26 mouse cellular contexts compared by ENCODE assay signal in genomic region chr7:46989387-46989786, GRCm38 (mm10). TPM values are rescaled to one million over a fixed set of nuclear protein-coding genes. Genes with fewer than 3 reads are reported as not detected.
A peak's percentile ranks its signal among the peaks of the same experiment; 100 is the strongest.
DNase-seq lines count a peak whose midpoint lies in the region; ATAC-seq and TF ChIP-seq lines count a peak whose summit lies in the region.
"Not testable (repeated sequence)": the region's sequence is repeated elsewhere in the genome, so short reads cannot be mapped to it uniquely, and the experiment has no call there.
"Had no signal": no experiment of that assay in that cellular context is flagged by ENCODE, and none has a peak within 500 bp of the region (broad histone marks: within the 10 kb centered on the region; RNA-seq: fewer than 3 reads in every experiment).

No protein-coding gene starts in this region.

- peaks cover 11% of the 10 kb centered on the region; the same call in 1 of the 2 replicates for H3K36me3 ChIP-seq in liver, embryonic 11.5 days (ENCODE audit: control insufficient read depth, insufficient read depth, low read length)
- H3K36me3 ChIP-seq in liver, embryonic 13.5 days = peaks cover 39% of the 10 kb centered on the region
- peaks cover 42% of the 10 kb centered on the region for H3K36me3 ChIP-seq in liver, embryonic 15.5 days (replicated peaks)
- peaks cover 32% of the 10 kb centered on the region for H3K36me3 ChIP-seq in liver, postnatal 0 days (replicated peaks; ENCODE audit: insufficient read depth, low read length)
- H3K36me3 ChIP-seq in testis, adult 2 months (ENCODE audit: control insufficient read depth, insufficient read depth, low read length) = not testable (repeated sequence)

- not testable (repeated sequence) for TF ChIP-seq CTCF in liver, postnatal 0 days (IDR thresholded peaks at IDR 0.05; ENCODE audit: low read depth); testis, adult 2 months (IDR thresholded peaks at IDR 0.05; ENCODE audit: control insufficient read depth, insufficient read depth, insufficient replicate concordance, low read depth, low read length)

- 66% methylated on average over 4 of the region's 4 CpGs for WGBS in liver, embryonic 11.5 days
- WGBS in liver, embryonic 13.5 days (ENCODE audit: insufficient replicate concordance) = 37% methylated on average over 4 of the region's 4 CpGs
- 41% methylated on average over 4 of the region's 4 CpGs for WGBS in liver, embryonic 15.5 days (ENCODE audit: insufficient replicate concordance)
- WGBS in liver, postnatal 0 days (ENCODE audit: insufficient replicate concordance) = 66% methylated on average over 4 of the region's 4 CpGs

- not testable (repeated sequence) for H3K4me1 ChIP-seq in liver, embryonic 11.5 days (replicated peaks; ENCODE audit: control insufficient read depth, insufficient read depth, low read length); testis, adult 2 months (ENCODE audit: control insufficient read depth, insufficient read depth, low read length)
- peaks cover 37% of the 10 kb centered on the region for H3K4me1 ChIP-seq in liver, embryonic 13.5 days (replicated peaks)
- H3K4me1 ChIP-seq in liver, embryonic 15.5 days (replicated peaks) = peaks cover 27% of the 10 kb centered on the region
- peaks cover 14% of the 10 kb centered on the region for H3K4me1 ChIP-seq in liver, postnatal 0 days (ENCODE audit: insufficient read depth)

- peak; percentile 78 for DNase-seq in heart, adult 11 months
- DNase-seq in liver, embryonic 11.5 days (ENCODE audit: low spot score); liver, embryonic 13.5 days; liver, postnatal 0 days: not testable (repeated sequence)

- H3K4me2 ChIP-seq in liver, embryonic 11.5 days; liver, embryonic 13.5 days; liver, embryonic 15.5 days; liver, postnatal 0 days (ENCODE audit: low read depth, low read length): not testable (repeated sequence)

- not testable (repeated sequence) for H3K9me3 ChIP-seq in liver, embryonic 11.5 days (ENCODE audit: control insufficient read depth, low read length); liver, embryonic 13.5 days (replicated peaks); liver, embryonic 15.5 days (replicated peaks); liver, postnatal 0 days (ENCODE audit: low read length)

- H3K4me3 ChIP-seq in liver, embryonic 11.5 days (ENCODE audit: low read depth, low read length); liver, embryonic 13.5 days (replicated peaks); liver, embryonic 15.5 days (replicated peaks); liver, postnatal 0 days (ENCODE audit: low read depth, low read length): not testable (repeated sequence)
- H3K4me3 ChIP-seq in testis, adult 2 months (ENCODE audit: control insufficient read depth, low read depth, low read length) = peak overlapping the region; percentile 8; the same call in 1 of the 2 replicates

- not testable (repeated sequence) for H3K27ac ChIP-seq in liver, embryonic 11.5 days (ENCODE audit: low read depth, low read length); liver, embryonic 13.5 days; liver, postnatal 0 days (ENCODE audit: low read depth); testis, adult 2 months (ENCODE audit: control insufficient read depth, insufficient read depth, low read depth, low read length)
- 0 out of 2 replicates have a peak overlapping the region, but pooled peaks have one; percentile 24 for H3K27ac ChIP-seq in liver, embryonic 15.5 days (replicated peaks)

- H3K27me3 ChIP-seq in liver, embryonic 11.5 days (replicated peaks; ENCODE audit: control insufficient read depth, insufficient read depth, low read length); liver, embryonic 13.5 days; liver, embryonic 15.5 days; liver, postnatal 0 days (ENCODE audit: insufficient read depth, low read length); testis, adult 2 months (ENCODE audit: control insufficient read depth, insufficient read depth, low read length): not testable (repeated sequence)

- H3K9ac ChIP-seq in liver, embryonic 11.5 days (ENCODE audit: low read depth, low read length); liver, embryonic 13.5 days; liver, embryonic 15.5 days; liver, postnatal 0 days (replicated peaks): not testable (repeated sequence)

- TF ChIP-seq POLR2A in testis, adult 2 months (IDR thresholded peaks at IDR 0.05; ENCODE audit: control insufficient read depth, low read depth, low read length) = not testable (repeated sequence)

- not testable (repeated sequence) for TF ChIP-seq EP300 in liver, postnatal 0 days (IDR thresholded peaks at IDR 0.05; ENCODE audit: low read depth)

- ATAC-seq in erythroblast, adult 5-6 weeks (replicated peaks; ENCODE audit: low FRiP score, poor library complexity, severe bottlenecking) = peak; percentile 68
- peak; percentile 86 for ATAC-seq in liver, embryonic 11.5 days (replicated peaks; ENCODE audit: low FRiP score)
- peak; percentile 90 for ATAC-seq in liver, embryonic 13.5 days (ENCODE audit: low read depth)
- ATAC-seq in liver, embryonic 15.5 days (ENCODE audit: insufficient read depth) = peak; percentile 79
- ATAC-seq in liver, postnatal 0 days = peak; percentile 49
- peak; percentile 86 for ATAC-seq in megakaryocyte-erythroid progenitor cell, adult 5-6 weeks (replicated peaks; ENCODE audit: low FRiP score, low TSS enrichment, poor library complexity, severe bottlenecking)

RNA-seq across cellular contexts. Expression of gene Gm9999, which starts 6.0 kb away (rescaled TPM):
- not detected in 2 replicates for total RNA-seq in erythroblast, adult 5-6 weeks (2015; ENCODE audit: low replicate concordance)
- total RNA-seq in erythroblast, adult 5-6 weeks (2017; ENCODE audit: low replicate concordance) = not detected in 2 replicates
- polyA plus RNA-seq in liver, embryonic 11.5 days (2014; fragmentation: Nextera tagmentation; extraction: Ambion mirVana) = not detected in 2 replicates
- not detected in 2 replicates for polyA plus RNA-seq in liver, embryonic 13.5 days (2015; fragmentation: Nextera tagmentation; extraction: Ambion mirVana)
- polyA plus RNA-seq in liver, embryonic 15.5 days (2015; fragmentation: Nextera tagmentation; extraction: Ambion mirVana) = not detected in 2 replicates
- polyA plus RNA-seq in liver, postnatal 0 days (2015; fragmentation: Nextera tagmentation; extraction: Ambion mirVana) = not detected in 2 replicates
- total RNA-seq in megakaryocyte-erythroid progenitor cell, adult 5-6 weeks (2014; fragmentation: Nextera tagmentation) = not detected in 2 replicates
- total RNA-seq in megakaryocyte-erythroid progenitor cell, adult 5-6 weeks (2017) = not detected in 2 replicates
- 1,349 and 1,518 TPM in 2 replicates for polyA plus RNA-seq in testis, adult 2 months (2012; rRNA removed)
- total RNA-seq: adrenal gland, adult 18-20 months; adrenal gland, adult 8-10 months; adrenal gland, postnatal 14 days; adrenal gland, postnatal 36 days; CH12.LX had no signal
- polyA plus RNA-seq: activated CD4-positive, CD25-positive, alpha-beta regulatory T cell, adult 4 months; CD4-positive, CD25-positive, alpha-beta regulatory T cell, adult 4 months; cerebellum, adult 2 months; cortical plate, adult 2 months; embryonic facial prominence, embryonic 10.5 days; embryonic facial prominence, embryonic 12.5 days; embryonic facial prominence, embryonic 14.5 days; erythroblast, embryonic 14.5 days; forebrain, embryonic 11.5 days; forebrain, embryonic 13.5 days; forebrain, embryonic 15.5 days; G1E; Patski had no signal

RNA-seq across cellular contexts. Expression of gene Spty2d1, which starts 18.8 kb away (rescaled TPM):
- total RNA-seq in erythroblast, adult 5-6 weeks (2015; ENCODE audit: low replicate concordance) = 11.9 and 17.3 TPM in 2 replicates
- total RNA-seq in erythroblast, adult 5-6 weeks (2017; ENCODE audit: low replicate concordance) = 13.6 and 20.6 TPM in 2 replicates
- 21.4 and 25.3 TPM in 2 replicates for polyA plus RNA-seq in liver, embryonic 11.5 days (2014; fragmentation: Nextera tagmentation; extraction: Ambion mirVana)
- polyA plus RNA-seq in liver, embryonic 13.5 days (2015; fragmentation: Nextera tagmentation; extraction: Ambion mirVana) = 10.6 and 13.1 TPM in 2 replicates
- 10.7 and 11.3 TPM in 2 replicates for polyA plus RNA-seq in liver, embryonic 15.5 days (2015; fragmentation: Nextera tagmentation; extraction: Ambion mirVana)
- polyA plus RNA-seq in liver, postnatal 0 days (2015; fragmentation: Nextera tagmentation; extraction: Ambion mirVana) = 6.0 and 6.4 TPM in 2 replicates
- total RNA-seq in megakaryocyte-erythroid progenitor cell, adult 5-6 weeks (2014; fragmentation: Nextera tagmentation) = 14.8 and 15.6 TPM in 2 replicates
- total RNA-seq in megakaryocyte-erythroid progenitor cell, adult 5-6 weeks (2017) = 28.9 and 33.4 TPM in 2 replicates
- polyA plus RNA-seq in testis, adult 2 months (2012; rRNA removed) = 3.3 and 3.4 TPM in 2 replicates

RNA-seq across cellular contexts. Expression of gene Uevld, which starts 31.1 kb away (rescaled TPM):
- 6.5 and 16.7 TPM in 2 replicates for total RNA-seq in erythroblast, adult 5-6 weeks (2015; ENCODE audit: low replicate concordance)
- 3.9 and 5.9 TPM in 2 replicates for total RNA-seq in erythroblast, adult 5-6 weeks (2017; ENCODE audit: low replicate concordance)
- polyA plus RNA-seq in liver, embryonic 11.5 days (2014; fragmentation: Nextera tagmentation; extraction: Ambion mirVana) = 9.1 and 10.5 TPM in 2 replicates
- 5.3 and 6.2 TPM in 2 replicates for polyA plus RNA-seq in liver, embryonic 13.5 days (2015; fragmentation: Nextera tagmentation; extraction: Ambion mirVana)
- polyA plus RNA-seq in liver, embryonic 15.5 days (2015; fragmentation: Nextera tagmentation; extraction: Ambion mirVana) = 5.2 and 5.8 TPM in 2 replicates
- 2.6 and 3.2 TPM in 2 replicates for polyA plus RNA-seq in liver, postnatal 0 days (2015; fragmentation: Nextera tagmentation; extraction: Ambion mirVana)
- total RNA-seq in megakaryocyte-erythroid progenitor cell, adult 5-6 weeks (2014; fragmentation: Nextera tagmentation) = 11.1 and 12.0 TPM in 2 replicates
- total RNA-seq in megakaryocyte-erythroid progenitor cell, adult 5-6 weeks (2017) = 7.9 and 8.0 TPM in 2 replicates
- 2.4 and 2.9 TPM in 2 replicates for polyA plus RNA-seq in testis, adult 2 months (2012; rRNA removed)

Comparison
In these comparisons a context has a peak if more than half of its experiments do, and no peak if none do; other contexts are left out.
1. RNA of gene Gm9999, which starts 6.0 kb away (polyA plus RNA-seq): 1,349 to 1,518 TPM in testis, adult 2 months; not detected in liver, embryonic 11.5 days, not detected in liver, embryonic 13.5 days, not detected in liver, embryonic 15.5 days and not detected in liver, postnatal 0 days; every median in the first group is over 1,000 times any median in the second.
2. Peak in every context shown above with its lines, with median percentiles within 50 percentile points of each other: ATAC-seq.